Mouse (Mus musculus): ENCODE data around the gene Slit3. TPM values are rescaled to one million over a fixed set of nuclear protein-coding genes. Genes with fewer than 3 reads are reported as not detected.

Slit3 gene
- polyA plus RNA-seq, 2 experiments, result 32.9 to 33.0 TPM

DNA sequence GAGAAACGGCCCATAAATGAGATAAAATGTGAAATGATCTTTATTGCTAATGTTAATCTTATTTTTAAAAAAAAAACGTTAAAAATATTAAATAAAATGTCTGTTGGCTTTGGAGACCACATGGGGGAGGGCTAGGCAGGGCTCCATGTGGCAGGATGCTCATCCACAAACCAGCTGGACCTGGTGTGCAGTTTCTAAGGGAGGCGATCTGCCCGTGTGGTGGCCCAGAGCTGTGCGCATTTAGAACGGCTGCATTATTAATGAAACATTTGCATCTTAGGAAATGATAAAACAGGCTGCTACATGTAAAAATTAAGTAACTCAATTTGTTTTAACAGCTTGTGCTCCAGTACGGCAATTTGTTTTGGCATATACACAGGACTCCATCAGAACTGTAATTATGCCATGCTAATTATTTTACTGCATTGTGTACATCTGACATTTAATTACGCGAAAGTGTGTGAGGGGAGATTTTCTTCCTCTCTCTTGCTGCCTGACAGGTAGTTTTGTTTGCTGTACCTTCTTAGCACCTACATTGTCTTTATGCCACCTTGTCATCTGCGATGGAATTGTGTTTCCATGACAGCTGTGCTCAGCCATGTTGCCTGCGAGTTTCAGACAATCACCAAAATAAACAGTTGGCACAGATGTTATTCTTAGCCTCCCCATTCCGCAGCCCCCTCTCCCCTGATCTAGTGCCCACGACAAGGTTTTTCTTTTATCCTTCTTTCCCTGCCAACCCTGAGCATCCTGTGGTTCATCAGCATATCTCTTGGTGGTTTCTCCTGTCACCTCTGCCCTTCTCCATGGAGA lies 165.8 kb downstream of the Slit3 start:
- Histone ChIP-seq H3K9me3 (ENCODE audit: control insufficient read depth, low read length) (no peaks in the 10 kb centered on the region), H3K4me3 (replicated peaks; ENCODE audit: low read length) (no peak overlapping the region), H3K4me1 (ENCODE audit: control insufficient read depth, insufficient read depth, low read length) (peaks cover 24% of the 10 kb centered on the region), H3K36me3 (ENCODE audit: control insufficient read depth, insufficient read depth, low read length) (no peaks in the 10 kb centered on the region), H3K27ac (replicated peaks; ENCODE audit: low read depth, low read length) (no peak overlapping the region), H3K27me3 (ENCODE audit: control insufficient read depth, insufficient read depth, low read length) (no peaks in the 10 kb centered on the region), H3K9ac (ENCODE audit: low read depth, low read length, severe bottlenecking) (no peak overlapping the region), H3K4me2 (replicated peaks; ENCODE audit: low read depth, low read length, severe bottlenecking) (no peak overlapping the region)
- TF ChIP-seq POLR2A (IDR thresholded peaks at IDR 0.05; ENCODE audit: borderline replicate concordance, extremely low read depth, insufficient read depth, insufficient read length), result no peak
- ATAC-seq (ENCODE audit: low FRiP score, low read depth) (no peak), DNase-seq (ENCODE audit: low spot score) (no peak)
- 70% methylated on average over 13 of the region's 13 CpGs for WGBS

DNA sequence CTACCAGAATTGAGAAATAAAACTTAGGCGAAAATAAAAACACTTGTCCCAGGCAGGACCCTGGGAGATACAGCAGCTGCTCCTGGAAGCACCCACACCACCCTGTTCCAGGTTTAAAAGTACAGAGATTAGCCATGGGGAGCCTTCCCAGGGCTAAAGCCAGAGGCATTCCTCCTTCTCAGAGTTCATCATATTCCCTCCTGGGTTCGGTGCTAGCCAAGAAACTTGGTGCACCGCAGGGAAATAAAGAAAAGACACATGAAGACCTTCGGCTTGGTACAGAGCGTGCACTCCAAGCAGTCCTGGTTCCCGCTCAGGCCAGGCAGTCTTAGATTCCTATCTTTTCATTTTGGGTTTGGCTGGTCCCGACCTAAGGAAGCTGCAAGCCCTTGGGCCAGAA lies 167.0 kb downstream of the Slit3 start:
- Histone ChIP-seq H3K4me2 (replicated peaks; ENCODE audit: low read depth, low read length, severe bottlenecking) (no peak overlapping the region), H3K27me3 (ENCODE audit: control insufficient read depth, insufficient read depth, low read length) (no peaks in the 10 kb centered on the region), H3K4me1 (ENCODE audit: control insufficient read depth, insufficient read depth, low read length) (peaks cover 15% of the 10 kb centered on the region), H3K36me3 (ENCODE audit: control insufficient read depth, insufficient read depth, low read length) (no peaks in the 10 kb centered on the region), H3K9ac (ENCODE audit: low read depth, low read length, severe bottlenecking) (no peak overlapping the region), H3K4me3 (replicated peaks; ENCODE audit: low read length) (no peak overlapping the region), H3K27ac (replicated peaks; ENCODE audit: low read depth, low read length) (no peak overlapping the region), H3K9me3 (ENCODE audit: control insufficient read depth, low read length) (no peaks in the 10 kb centered on the region)
- no peak for DNase-seq (ENCODE audit: low spot score)
- ATAC-seq (ENCODE audit: low FRiP score, low read depth), result no peak
- 77% methylated on average over 7 of the region's 7 CpGs for WGBS
- TF ChIP-seq POLR2A (IDR thresholded peaks at IDR 0.05; ENCODE audit: borderline replicate concordance, extremely low read depth, insufficient read depth, insufficient read length), result no peak

DNA sequence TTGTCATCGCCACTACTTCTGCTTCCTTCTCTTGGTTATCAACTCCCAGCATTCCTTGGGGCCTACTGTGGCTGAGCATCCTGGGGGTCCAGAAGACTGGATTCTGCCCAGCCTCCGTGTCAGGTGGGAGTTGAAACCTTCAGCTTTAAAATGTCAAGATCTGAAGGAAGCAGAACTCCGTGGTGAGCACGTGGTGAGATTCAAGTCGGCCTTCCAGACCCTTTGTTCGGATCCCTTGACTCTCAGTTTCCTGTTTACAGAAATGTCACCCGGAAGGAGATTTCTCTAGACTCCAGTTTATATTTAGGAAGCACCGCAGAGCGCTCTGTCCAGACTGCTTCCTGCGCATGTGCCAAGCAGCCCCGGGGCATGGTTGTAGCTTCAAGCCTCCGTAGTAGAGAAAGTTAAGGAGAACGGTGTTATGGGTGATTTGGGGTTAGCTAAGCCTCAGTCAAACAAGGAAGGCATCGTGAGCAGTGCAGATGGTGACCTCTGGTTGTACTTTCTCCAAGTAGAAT lies 167.8 kb downstream of the Slit3 start:
- 54% methylated on average over 14 of the region's 14 CpGs for WGBS

DNA sequence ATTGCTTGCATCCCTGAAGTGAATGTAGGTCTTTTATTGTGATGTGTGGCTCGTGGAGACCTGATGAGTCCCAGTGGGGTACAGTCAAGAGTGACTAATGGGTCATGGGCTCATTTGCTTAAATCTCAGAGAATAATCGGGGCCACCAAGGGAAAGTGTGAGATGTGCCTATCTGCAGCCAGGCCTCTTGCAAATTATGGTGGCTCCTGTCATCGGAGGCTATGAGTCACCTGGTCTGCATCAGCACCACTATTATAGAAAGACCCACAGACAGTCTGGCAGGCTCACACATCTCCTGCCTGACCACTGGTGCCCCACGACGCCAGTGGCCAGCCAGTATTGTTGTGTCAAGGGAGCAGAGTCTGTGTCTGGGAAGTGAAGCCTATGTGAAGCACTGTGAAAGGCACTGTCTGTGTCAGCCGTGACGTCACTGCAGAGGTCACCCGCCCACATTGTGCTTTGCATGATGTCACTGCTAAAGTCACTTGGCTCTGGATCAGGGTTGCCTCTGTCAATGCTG lies 171.3 kb downstream of the Slit3 start:
- no peak for DNase-seq (ENCODE audit: low spot score)
- WGBS, result 78% methylated on average over 8 of the region's 8 CpGs
- ATAC-seq (ENCODE audit: low FRiP score, low read depth), result no peak
- Histone ChIP-seq H3K9ac (ENCODE audit: low read depth, low read length, severe bottlenecking) (no peak overlapping the region), H3K36me3 (ENCODE audit: control insufficient read depth, insufficient read depth, low read length) (no peaks in the 10 kb centered on the region), H3K4me3 (replicated peaks; ENCODE audit: low read length) (no peak overlapping the region), H3K4me1 (ENCODE audit: control insufficient read depth, insufficient read depth, low read length) (peaks cover 20% of the 10 kb centered on the region), H3K4me2 (replicated peaks; ENCODE audit: low read depth, low read length, severe bottlenecking) (no peak overlapping the region), H3K9me3 (ENCODE audit: control insufficient read depth, low read length) (no peaks in the 10 kb centered on the region), H3K27me3 (ENCODE audit: control insufficient read depth, insufficient read depth, low read length) (no peaks in the 10 kb centered on the region), H3K27ac (replicated peaks; ENCODE audit: low read depth, low read length) (no peak overlapping the region)
- no peak for TF ChIP-seq POLR2A (IDR thresholded peaks at IDR 0.05; ENCODE audit: borderline replicate concordance, extremely low read depth, insufficient read depth, insufficient read length)

More for the DNA sequence above, 167.8 kb downstream of the Slit3 start:
- Histone ChIP-seq H3K4me1 (ENCODE audit: control insufficient read depth, insufficient read depth, low read length) (peaks cover 11% of the 10 kb centered on the region), H3K27ac (replicated peaks; ENCODE audit: low read depth, low read length) (no peak overlapping the region; the same call in 1 of the 2 replicates), H3K9ac (ENCODE audit: low read depth, low read length, severe bottlenecking) (no peak overlapping the region), H3K4me3 (replicated peaks; ENCODE audit: low read length) (no peak overlapping the region), H3K4me2 (replicated peaks; ENCODE audit: low read depth, low read length, severe bottlenecking) (no peak overlapping the region), H3K9me3 (ENCODE audit: control insufficient read depth, low read length) (no peaks in the 10 kb centered on the region), H3K27me3 (ENCODE audit: control insufficient read depth, insufficient read depth, low read length) (no peaks in the 10 kb centered on the region), H3K36me3 (ENCODE audit: control insufficient read depth, insufficient read depth, low read length) (no peaks in the 10 kb centered on the region)
- no peak for TF ChIP-seq POLR2A (IDR thresholded peaks at IDR 0.05; ENCODE audit: borderline replicate concordance, extremely low read depth, insufficient read depth, insufficient read length)
- DNase-seq (ENCODE audit: low spot score) (no peak), ATAC-seq (ENCODE audit: low FRiP score, low read depth) (no peak)

DNA sequence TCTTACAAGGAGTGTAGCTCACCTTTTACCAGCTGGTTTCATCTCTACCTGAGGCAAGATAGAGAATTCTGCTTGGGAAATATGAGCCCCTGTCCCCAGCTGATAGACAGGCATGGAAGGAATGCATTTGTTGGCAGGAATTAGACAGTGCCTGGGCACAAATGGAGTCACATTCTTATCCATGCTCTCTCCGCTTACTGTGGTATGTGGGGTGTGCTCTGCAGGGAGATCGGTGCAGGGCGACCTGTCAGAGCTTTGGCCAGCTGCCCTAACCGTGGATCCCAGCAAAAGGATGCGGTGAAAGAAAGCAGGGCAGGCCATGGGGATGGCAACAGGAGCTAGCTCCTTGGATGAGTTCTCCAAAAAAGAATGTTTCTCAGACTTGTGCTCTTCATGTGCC lies 172.2 kb downstream of the Slit3 start:
- peaks cover 23% of the 10 kb centered on the region for H3K4me1 ChIP-seq (ENCODE audit: control insufficient read depth, insufficient read depth, low read length)
- DNase-seq (ENCODE audit: low spot score) (no peak), ATAC-seq (ENCODE audit: low FRiP score, low read depth) (peak; percentile 13; the same call in 1 of the 2 replicates)
- no peak overlapping the region for H3K9ac ChIP-seq (ENCODE audit: low read depth, low read length, severe bottlenecking)
- H3K27ac ChIP-seq (replicated peaks; ENCODE audit: low read depth, low read length), result no peak overlapping the region
- H3K4me2 ChIP-seq (replicated peaks; ENCODE audit: low read depth, low read length, severe bottlenecking), result no peak overlapping the region
- no peak overlapping the region for H3K4me3 ChIP-seq (replicated peaks; ENCODE audit: low read length)
- H3K9me3 ChIP-seq (ENCODE audit: control insufficient read depth, low read length), result no peaks in the 10 kb centered on the region
- no peaks in the 10 kb centered on the region for H3K27me3 ChIP-seq (ENCODE audit: control insufficient read depth, insufficient read depth, low read length)
- TF ChIP-seq POLR2A (IDR thresholded peaks at IDR 0.05; ENCODE audit: borderline replicate concordance, extremely low read depth, insufficient read depth, insufficient read length), result no peak
- no peaks in the 10 kb centered on the region for H3K36me3 ChIP-seq (ENCODE audit: control insufficient read depth, insufficient read depth, low read length)
- WGBS, result 67% methylated on average over 5 of the region's 5 CpGs

Measured in limb, embryonic 14.5 days (tissue).